Mouse (Mus musculus) urinary bladder, postnatal 36 days (tissue): ENCODE data around the gene Rab37.

Experiments
- DNase-seq, 2 experiments: peaks; one replicate each; pipeline ENCODE4 v3.0.0; 2022; ENCODE audit warnings: low spot score in 2 of 2, mixed read lengths in 1 of 2

The Rab37 gene

GRCm38 (mm10) chr11:115164976-115165374 is 73.7 kb downstream of the Rab37 start:
- peak in 1 of 2 experiments; percentile 51 for DNase-seq

GRCm38 (mm10) chr11:115166776-115167175 is 75.5 kb downstream of the Rab37 start:
- no peak for DNase-seq

- DNase-seq, result no peak
Observed at GRCm38 (mm10) chr11:115167631-115168249, 76.5 kb downstream of the Rab37 start.

- DNase-seq, result no peak
Observed at GRCm38 (mm10) chr11:115169430-115169829, 78.2 kb downstream of the Rab37 start.

- no peak for DNase-seq
Observed at GRCm38 (mm10) chr11:115171125-115171524, 79.9 kb downstream of the Rab37 start.

GRCm38 (mm10) chr11:115172825-115173287 is 81.6 kb downstream of the Rab37 start:
- DNase-seq, result no peak

GRCm38 (mm10) chr11:115173549-115174339 is 82.5 kb downstream of the Rab37 start:
- peak in 1 of 2 experiments; percentile 70 for DNase-seq

- no peak for DNase-seq
Observed at GRCm38 (mm10) chr11:115176399-115177190, 85.4 kb downstream of the Rab37 start.

GRCm38 (mm10) chr11:115177559-115178195 is 86.4 kb downstream of the Rab37 start:
- DNase-seq, result no peak

GRCm38 (mm10) chr11:115178766-115179165 is 87.5 kb downstream of the Rab37 start:
- DNase-seq, result no peak

GRCm38 (mm10) chr11:115179191-115179590 is 88.0 kb downstream of the Rab37 start:
- DNase-seq, result no peak

GRCm38 (mm10) chr11:115179881-115180280 is 88.7 kb downstream of the Rab37 start:
- DNase-seq, result peak in 1 of 2 experiments; percentile 53

GRCm38 (mm10) chr11:115181913-115182638 is 90.8 kb downstream of the Rab37 start:
- peak; percentile 80 to 85 for DNase-seq

GRCm38 (mm10) chr11:115184973-115185372 is 93.7 kb downstream of the Rab37 start:
- no peak for DNase-seq

- peak; percentile 98 to 99 for DNase-seq
Observed at GRCm38 (mm10) chr11:115187224-115187639, 96.0 kb downstream of the Rab37 start, which contains the start of gene Tmem104. Tmem104 (plus strand) TSS chr11:115187487.

- DNase-seq, result no peak
Observed at GRCm38 (mm10) chr11:115187693-115188092, 96.5 kb downstream of the Rab37 start, which contains the start of gene Nat9. Nat9 (minus strand) TSS chr11:115187859.

GRCm38 (mm10) chr11:115188539-115189231 is 97.5 kb downstream of the Rab37 start:
- no peak for DNase-seq

- DNase-seq, result no peak
Observed at GRCm38 (mm10) chr11:115189304-115189703, 98.1 kb downstream of the Rab37 start.

- peak in 1 of 2 experiments; percentile 60 for DNase-seq
Observed at GRCm38 (mm10) chr11:115192180-115192579, 100.9 kb downstream of the Rab37 start.

- DNase-seq, result no peak
Observed at GRCm38 (mm10) chr11:115194693-115195092, 103.5 kb downstream of the Rab37 start.
